Mouse (Mus musculus): ENCODE results near the gene Dnajb6. TPM values are rescaled to one million over a fixed set of nuclear protein-coding genes. Genes with fewer than 3 reads are reported as not detected.
"Not testable (repeated sequence)": the region's sequence is repeated elsewhere in the genome, so short reads cannot be mapped to it uniquely, and the experiment has no call there.

Gene Dnajb6
- polyA plus RNA-seq, 1 experiment from 2014 or later = 141 TPM

GRCm38 (mm10) chr5:29721159-29721558 lies 14.3 kb upstream of the Dnajb6 start:
- no peak overlapping the region for H3K4me2 ChIP-seq (replicated peaks; ENCODE audit: low read depth, low read length)
- no peaks in the 10 kb centered on the region for H3K36me3 ChIP-seq (ENCODE audit: control insufficient read depth, insufficient read depth, low read length)
- WGBS = 10% methylated on average over 1 of the region's 1 CpGs
- H3K27ac ChIP-seq (ENCODE audit: low read depth, low read length) = no peak overlapping the region
- no peak overlapping the region for H3K4me3 ChIP-seq (ENCODE audit: low read length)
- H3K9me3 ChIP-seq (ENCODE audit: control insufficient read depth, low read length) = no peaks in the 10 kb centered on the region
- no peaks in the 10 kb centered on the region for H3K27me3 ChIP-seq (ENCODE audit: control insufficient read depth, insufficient read depth, low read length)
- no peak for ATAC-seq (ENCODE audit: low FRiP score, low TSS enrichment)
- H3K4me1 ChIP-seq (ENCODE audit: control insufficient read depth, insufficient read depth, low read length) = no peaks in the 10 kb centered on the region
- H3K9ac ChIP-seq (ENCODE audit: low read depth, low read length) = no peak overlapping the region

- H3K9me3 ChIP-seq (ENCODE audit: control insufficient read depth, low read length) = no peaks in the 10 kb centered on the region
- no peaks in the 10 kb centered on the region for H3K27me3 ChIP-seq (ENCODE audit: control insufficient read depth, insufficient read depth, low read length)
- WGBS = 58% methylated on average over 2 of the region's 2 CpGs
- no peak overlapping the region for H3K9ac ChIP-seq (ENCODE audit: low read depth, low read length)
- no peaks in the 10 kb centered on the region for H3K36me3 ChIP-seq (ENCODE audit: control insufficient read depth, insufficient read depth, low read length)
- no peaks in the 10 kb centered on the region for H3K4me1 ChIP-seq (ENCODE audit: control insufficient read depth, insufficient read depth, low read length)
- H3K27ac ChIP-seq (ENCODE audit: low read depth, low read length) = no peak overlapping the region
- H3K4me2 ChIP-seq (replicated peaks; ENCODE audit: low read depth, low read length) = no peak overlapping the region
- no peak for ATAC-seq (ENCODE audit: low FRiP score, low TSS enrichment)
- no peak overlapping the region for H3K4me3 ChIP-seq (ENCODE audit: low read length)
Observed at GRCm38 (mm10) chr5:29725369-29725768, 10.1 kb upstream of the Dnajb6 start.

- H3K4me3 ChIP-seq (ENCODE audit: low read length); H3K27me3 ChIP-seq (ENCODE audit: control insufficient read depth, insufficient read depth, low read length); H3K36me3 ChIP-seq (ENCODE audit: control insufficient read depth, insufficient read depth, low read length); H3K9ac ChIP-seq (ENCODE audit: low read depth, low read length); ATAC-seq (ENCODE audit: low FRiP score, low TSS enrichment); H3K27ac ChIP-seq (ENCODE audit: low read depth, low read length); H3K9me3 ChIP-seq (ENCODE audit: control insufficient read depth, low read length); H3K4me2 ChIP-seq (replicated peaks; ENCODE audit: low read depth, low read length); H3K4me1 ChIP-seq (ENCODE audit: control insufficient read depth, insufficient read depth, low read length): not testable (repeated sequence)
- 88% methylated on average over 5 of the region's 5 CpGs for WGBS
Observed at GRCm38 (mm10) chr5:29726070-29726469, 9.4 kb upstream of the Dnajb6 start.

- peak overlapping the region; percentile 86 for H3K4me3 ChIP-seq (ENCODE audit: low read length)
- no peaks in the 10 kb centered on the region for H3K27me3 ChIP-seq (ENCODE audit: control insufficient read depth, insufficient read depth, low read length)
- H3K4me2 ChIP-seq (replicated peaks; ENCODE audit: low read depth, low read length) = peak overlapping the region; percentile 72
- H3K9ac ChIP-seq (ENCODE audit: low read depth, low read length) = peak overlapping the region; percentile 84
- no peaks in the 10 kb centered on the region for H3K36me3 ChIP-seq (ENCODE audit: control insufficient read depth, insufficient read depth, low read length)
- H3K9me3 ChIP-seq (ENCODE audit: control insufficient read depth, low read length) = no peaks in the 10 kb centered on the region
- ATAC-seq (ENCODE audit: low FRiP score, low TSS enrichment) = no peak
- H3K27ac ChIP-seq (ENCODE audit: low read depth, low read length) = peak overlapping the region; percentile 91; the same call in 1 of the 2 replicates
- peaks cover 8% of the 10 kb centered on the region; the same call in 1 of the 2 replicates for H3K4me1 ChIP-seq (ENCODE audit: control insufficient read depth, insufficient read depth, low read length)
- 49% methylated on average over 6 of the region's 6 CpGs for WGBS
Observed at GRCm38 (mm10) chr5:29734831-29735510, 517 bp upstream of the Dnajb6 start.

- H3K4me1 ChIP-seq (ENCODE audit: control insufficient read depth, insufficient read depth, low read length) = peaks cover 14% of the 10 kb centered on the region; the same call in 1 of the 2 replicates
- H3K4me3 ChIP-seq (ENCODE audit: low read length) = peak overlapping the region; percentile 86
- H3K9me3 ChIP-seq (ENCODE audit: control insufficient read depth, low read length) = no peaks in the 10 kb centered on the region
- WGBS = under 1% methylated on average over 47 of the region's 48 CpGs
- H3K4me2 ChIP-seq (replicated peaks; ENCODE audit: low read depth, low read length) = peak overlapping the region; percentile 77
- no peaks in the 10 kb centered on the region for H3K27me3 ChIP-seq (ENCODE audit: control insufficient read depth, insufficient read depth, low read length)
- no peaks in the 10 kb centered on the region for H3K36me3 ChIP-seq (ENCODE audit: control insufficient read depth, insufficient read depth, low read length)
- ATAC-seq (ENCODE audit: low FRiP score, low TSS enrichment) = peak; percentile 72
- H3K9ac ChIP-seq (ENCODE audit: low read depth, low read length) = peak overlapping the region; percentile 84
- H3K27ac ChIP-seq (ENCODE audit: low read depth, low read length) = peak overlapping the region; percentile 91
Observed at GRCm38 (mm10) chr5:29736073-29736900, 799 bp downstream of the Dnajb6 start.

- Histone ChIP-seq H3K4me2 (replicated peaks; ENCODE audit: low read depth, low read length) (peak overlapping the region; percentile 77), H3K27ac (ENCODE audit: low read depth, low read length) (no peak overlapping the region), H3K27me3 (ENCODE audit: control insufficient read depth, insufficient read depth, low read length) (no peaks in the 10 kb centered on the region), H3K9ac (ENCODE audit: low read depth, low read length) (peak overlapping the region; percentile 84), H3K9me3 (ENCODE audit: control insufficient read depth, low read length) (no peaks in the 10 kb centered on the region), H3K4me3 (ENCODE audit: low read length) (peak overlapping the region; percentile 86), H3K36me3 (ENCODE audit: control insufficient read depth, insufficient read depth, low read length) (no peaks in the 10 kb centered on the region), H3K4me1 (ENCODE audit: control insufficient read depth, insufficient read depth, low read length) (peaks cover 14% of the 10 kb centered on the region; the same call in 1 of the 2 replicates)
- no peak for ATAC-seq (ENCODE audit: low FRiP score, low TSS enrichment)
- WGBS = 53% methylated on average over 9 of the region's 9 CpGs
Observed at GRCm38 (mm10) chr5:29736942-29737341, 1.5 kb downstream of the Dnajb6 start.

GRCm38 (mm10) chr5:29737471-29737870 lies 2.0 kb downstream of the Dnajb6 start:
- H3K27me3 ChIP-seq (ENCODE audit: control insufficient read depth, insufficient read depth, low read length) = no peaks in the 10 kb centered on the region
- peaks cover 14% of the 10 kb centered on the region; the same call in 1 of the 2 replicates for H3K4me1 ChIP-seq (ENCODE audit: control insufficient read depth, insufficient read depth, low read length)
- H3K36me3 ChIP-seq (ENCODE audit: control insufficient read depth, insufficient read depth, low read length) = no peaks in the 10 kb centered on the region
- H3K4me2 ChIP-seq (replicated peaks; ENCODE audit: low read depth, low read length) = peak overlapping the region; percentile 77; the same call in 1 of the 2 replicates
- ATAC-seq (ENCODE audit: low FRiP score, low TSS enrichment) = no peak
- no peak overlapping the region; the same call in 1 of the 2 replicates for H3K9ac ChIP-seq (ENCODE audit: low read depth, low read length)
- H3K9me3 ChIP-seq (ENCODE audit: control insufficient read depth, low read length) = no peaks in the 10 kb centered on the region
- no peak overlapping the region for H3K27ac ChIP-seq (ENCODE audit: low read depth, low read length)
- WGBS = 94% methylated on average over 5 of the region's 5 CpGs
- peak overlapping the region; percentile 86; the same call in 1 of the 2 replicates for H3K4me3 ChIP-seq (ENCODE audit: low read length)

GRCm38 (mm10) chr5:29738076-29738475 lies 2.6 kb downstream of the Dnajb6 start:
- Histone ChIP-seq H3K36me3 (ENCODE audit: control insufficient read depth, insufficient read depth, low read length) (0 out of 2 replicates have a peak, but pooled peaks cover 3% of the 10 kb centered on the region), H3K9me3 (ENCODE audit: control insufficient read depth, low read length) (no peaks in the 10 kb centered on the region), H3K4me3 (ENCODE audit: low read length) (no peak overlapping the region), H3K9ac (ENCODE audit: low read depth, low read length) (no peak overlapping the region; the same call in 1 of the 2 replicates), H3K4me1 (ENCODE audit: control insufficient read depth, insufficient read depth, low read length) (peaks cover 14% of the 10 kb centered on the region; the same call in 1 of the 2 replicates), H3K27me3 (ENCODE audit: control insufficient read depth, insufficient read depth, low read length) (no peaks in the 10 kb centered on the region), H3K4me2 (replicated peaks; ENCODE audit: low read depth, low read length) (no peak overlapping the region), H3K27ac (ENCODE audit: low read depth, low read length) (no peak overlapping the region)
- WGBS = 87% methylated on average over 4 of the region's 4 CpGs
- ATAC-seq (ENCODE audit: low FRiP score, low TSS enrichment) = no peak

- H3K9me3 ChIP-seq (ENCODE audit: control insufficient read depth, low read length) = no peaks in the 10 kb centered on the region
- whole genome bisulfite sequencing = 30% methylated on average over 1 of the region's 1 CpGs
- ATAC-seq (ENCODE audit: low FRiP score, low TSS enrichment) = no peak
- no peak overlapping the region for H3K4me2 ChIP-seq (replicated peaks; ENCODE audit: low read depth, low read length)
- peaks cover 14% of the 10 kb centered on the region; the same call in 1 of the 2 replicates for H3K4me1 ChIP-seq (ENCODE audit: control insufficient read depth, insufficient read depth, low read length)
- H3K27ac ChIP-seq (ENCODE audit: low read depth, low read length) = no peak overlapping the region
- H3K36me3 ChIP-seq (ENCODE audit: control insufficient read depth, insufficient read depth, low read length) = peaks cover 3% of the 10 kb centered on the region; the same call in 1 of the 2 replicates
- H3K27me3 ChIP-seq (ENCODE audit: control insufficient read depth, insufficient read depth, low read length) = no peaks in the 10 kb centered on the region
- H3K4me3 ChIP-seq (ENCODE audit: low read length) = no peak overlapping the region
- no peak overlapping the region for H3K9ac ChIP-seq (ENCODE audit: low read depth, low read length)
Observed at GRCm38 (mm10) chr5:29740651-29741050, 5.2 kb downstream of the Dnajb6 start.

Data from kidney, embryonic 14.5 days (tissue).